Mouse (Mus musculus): ENCODE measurements at regions not wholly inside any gene's neighbourhood (a gene's known extent, or its start where the extent isn't known, plus 50 kb on each side); places are given as distances from the start of the nearest gene placed in this dataset.

DNA sequence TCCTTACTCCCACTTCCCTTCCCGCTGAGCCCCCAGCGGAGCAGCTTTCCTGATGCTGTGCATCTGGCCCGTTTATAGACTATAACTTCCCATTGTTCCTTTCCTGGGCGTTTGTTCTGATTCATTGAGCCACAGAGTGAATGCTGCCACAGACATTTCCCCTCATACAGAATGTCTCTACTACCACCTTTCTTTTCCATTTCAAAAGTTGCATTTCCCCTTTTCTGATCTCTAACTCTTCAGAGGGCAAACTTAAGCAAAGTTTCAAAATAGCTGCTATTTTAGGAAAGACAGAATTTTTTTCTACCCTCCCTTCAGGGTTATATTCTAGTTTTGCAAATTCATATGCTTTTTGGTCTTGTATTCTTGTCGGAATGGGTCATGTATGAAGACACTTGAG lies 128.3 kb upstream of the Tas2r119 start:
- no peak for TF ChIP-seq POLR2A (IDR thresholded peaks at IDR 0.05; ENCODE audit: insufficient read depth, low read length)
- no peak for TF ChIP-seq CTCF (IDR thresholded peaks at IDR 0.05; ENCODE audit: low read depth, low read length)
- TF ChIP-seq EP300 (IDR thresholded peaks at IDR 0.05; ENCODE audit: insufficient read depth, low read depth, low read length) = no peak
